Mouse (Mus musculus) c-Kit-negative CD71-positive TER-119-positive erythroid progenitor cells, embryonic 14.5 days (primary cell): ENCODE results near the gene BC030867.
A peak's percentile ranks its signal among the peaks of the same experiment; 100 is the strongest.

ENCODE experiments used
- DNase-seq: peaks from one replicate; pipeline ENCODE4 v3.0.0-alpha.2; 2013; ENCODE audit warnings: low read depth, low spot score

The BC030867 gene

GRCm38 (mm10) chr11:102290141-102290540 lies 41.5 kb downstream of the BC030867 start:
- DNase-seq = no peak

- no peak for DNase-seq
Measured at GRCm38 (mm10) chr11:102291051-102291535, 42.4 kb downstream of the BC030867 start.

GRCm38 (mm10) chr11:102293971-102294370 lies 45.3 kb downstream of the BC030867 start:
- no peak for DNase-seq

GRCm38 (mm10) chr11:102294416-102294815 lies 45.7 kb downstream of the BC030867 start:
- no peak for DNase-seq

GRCm38 (mm10) chr11:102294887-102295597 lies 46.4 kb downstream of the BC030867 start:
- no peak for DNase-seq

- DNase-seq = no peak
Measured at GRCm38 (mm10) chr11:102295598-102296471, 47.2 kb downstream of the BC030867 start.

- peak; percentile 96 for DNase-seq
Measured at GRCm38 (mm10) chr11:102296491-102297472, 48.1 kb downstream of the BC030867 start, which contains the start of gene Atxn7l3. Atxn7l3 (minus strand) TSS chr11:102296631.

- DNase-seq = no peak
Measured at GRCm38 (mm10) chr11:102297577-102298556, 49.2 kb downstream of the BC030867 start.

- DNase-seq = peak; percentile 67
Measured at GRCm38 (mm10) chr11:102299839-102300238, 51.2 kb downstream of the BC030867 start.

GRCm38 (mm10) chr11:102304141-102304540 lies 55.5 kb downstream of the BC030867 start:
- DNase-seq = no peak

GRCm38 (mm10) chr11:102305359-102305758 lies 56.7 kb downstream of the BC030867 start:
- no peak for DNase-seq

GRCm38 (mm10) chr11:102308104-102308503 lies 59.4 kb downstream of the BC030867 start:
- no peak for DNase-seq

GRCm38 (mm10) chr11:102308979-102309378 lies 60.3 kb downstream of the BC030867 start:
- DNase-seq = peak; percentile 93

GRCm38 (mm10) chr11:102309821-102310617 lies 61.3 kb downstream of the BC030867 start:
- no peak for DNase-seq

- no peak for DNase-seq
Measured at GRCm38 (mm10) chr11:102310768-102311695, 62.4 kb downstream of the BC030867 start.

- no peak for DNase-seq
Measured at GRCm38 (mm10) chr11:102311966-102312365, 63.3 kb downstream of the BC030867 start.

- DNase-seq = no peak
Measured at GRCm38 (mm10) chr11:102312586-102312985, 63.9 kb downstream of the BC030867 start.

GRCm38 (mm10) chr11:102314321-102314720 lies 65.6 kb downstream of the BC030867 start:
- DNase-seq = no peak
